Mouse (Mus musculus): Measurements from ENCODE around the gene Slc22a16. TPM values are rescaled to one million over a fixed set of nuclear protein-coding genes. Genes with fewer than 3 reads are reported as not detected.
"Not testable (repeated sequence)": the region's sequence is repeated elsewhere in the genome, so short reads cannot be mapped to it uniquely, and the experiment has no call there.

Gene Slc22a16
- total RNA-seq (2021): not detected

GRCm38 (mm10) chr10:40570036-40570435 is at the start of gene Slc22a16:
Slc22a16 (plus strand) TSS chr10:40570336.
- no peak for DNase-seq (ENCODE audit: low spot score in 2 of 2)
- intact Hi-C loops (cut with DNase I): no loop called here

GRCm38 (mm10) chr10:40521579-40521978 is 48.6 kb upstream of the Slc22a16 start:
- peak in 1 of 2 experiments; percentile 39 for DNase-seq (ENCODE audit: low spot score in 2 of 2)
- intact Hi-C loops (cut with DNase I): loop anchor here (5.0 to 10.0 kb wide), 2 partner anchors 149 to 467 kb away; no protein-coding TSS in a partner anchor

GRCm38 (mm10) chr10:40523312-40523975 is 46.7 kb upstream of the Slc22a16 start:
- intact Hi-C loops (cut with DNase I): loop anchor here (5.0 to 10.0 kb wide), 2 partner anchors 151 to 469 kb away; no protein-coding TSS in a partner anchor
- no peak for DNase-seq (ENCODE audit: low spot score in 2 of 2)

GRCm38 (mm10) chr10:40524032-40524806 is 45.9 kb upstream of the Slc22a16 start:
- DNase-seq (ENCODE audit: low spot score in 2 of 2): no peak

GRCm38 (mm10) chr10:40524991-40525390 is 45.1 kb upstream of the Slc22a16 start:
- peak; percentile 74 to 81 for DNase-seq (ENCODE audit: low spot score in 2 of 2)
- intact Hi-C loops (cut with DNase I): loop anchor here (1.0 to 10.0 kb wide), 4 partner anchors 153 to 470 kb away; no protein-coding TSS in a partner anchor

More at GRCm38 (mm10) chr10:40524032-40524806, 45.9 kb upstream of the Slc22a16 start:
- intact Hi-C loops (cut with DNase I): loop anchor here (2.0 to 10.0 kb wide), 3 partner anchors 152 to 469 kb away; no protein-coding TSS in a partner anchor

- DNase-seq (ENCODE audit: low spot score in 2 of 2): no peak
- intact Hi-C loops (cut with DNase I): loop anchor here (1.0 to 10.0 kb wide), 3 partner anchors 177 to 471 kb away; no protein-coding TSS in a partner anchor
Measured at GRCm38 (mm10) chr10:40525616-40526155, 44.5 kb upstream of the Slc22a16 start.

- intact Hi-C loops (cut with DNase I): loop anchor here (10.0 kb wide), 1 partner anchor 472 kb away; no protein-coding TSS in a partner anchor
- peak in 1 of 2 experiments; percentile 35 for DNase-seq (ENCODE audit: low spot score in 2 of 2)
Measured at GRCm38 (mm10) chr10:40526301-40526761, 43.8 kb upstream of the Slc22a16 start.

GRCm38 (mm10) chr10:40526986-40527385 is 43.1 kb upstream of the Slc22a16 start:
- no peak for DNase-seq (ENCODE audit: low spot score in 2 of 2)

GRCm38 (mm10) chr10:40527573-40527972 is 42.6 kb upstream of the Slc22a16 start:
- DNase-seq (ENCODE audit: low spot score in 2 of 2): no peak
- intact Hi-C loops (cut with DNase I): loop anchor here (10.0 kb wide), 1 partner anchor 473 kb away; no protein-coding TSS in a partner anchor

More at GRCm38 (mm10) chr10:40526986-40527385, 43.1 kb upstream of the Slc22a16 start:
- intact Hi-C loops (cut with DNase I): loop anchor here (10.0 kb wide), 1 partner anchor 472 kb away; no protein-coding TSS in a partner anchor

- intact Hi-C loops (cut with DNase I): loop anchor here (10.0 kb wide), 1 partner anchor 474 kb away; no protein-coding TSS in a partner anchor
- DNase-seq (ENCODE audit: low spot score in 2 of 2): no peak
Measured at GRCm38 (mm10) chr10:40528668-40529067, 41.5 kb upstream of the Slc22a16 start.

- intact Hi-C loops (cut with DNase I): loop anchor here (10.0 kb wide), 1 partner anchor 475 kb away; no protein-coding TSS in a partner anchor
- DNase-seq (ENCODE audit: low spot score in 2 of 2): peak in 1 of 2 experiments; percentile 56
Measured at GRCm38 (mm10) chr10:40529617-40530016, 40.5 kb upstream of the Slc22a16 start.

GRCm38 (mm10) chr10:40530661-40531060 is 39.5 kb upstream of the Slc22a16 start:
- DNase-seq (ENCODE audit: low spot score in 2 of 2): no peak
- intact Hi-C loops (cut with DNase I): no loop called here

GRCm38 (mm10) chr10:40532586-40532985 is 37.5 kb upstream of the Slc22a16 start:
- DNase-seq (ENCODE audit: low spot score in 2 of 2); intact Hi-C loops (cut with DNase I): not testable (repeated sequence)

- intact Hi-C loops (cut with DNase I): no loop called here
- DNase-seq (ENCODE audit: low spot score in 2 of 2): no peak
Measured at GRCm38 (mm10) chr10:40541351-40541750, 28.8 kb upstream of the Slc22a16 start.

GRCm38 (mm10) chr10:40549317-40549716 is 20.8 kb upstream of the Slc22a16 start:
- DNase-seq (ENCODE audit: low spot score in 2 of 2): no peak
- intact Hi-C loops (cut with DNase I): no loop called here

GRCm38 (mm10) chr10:40551801-40552200 is 18.3 kb upstream of the Slc22a16 start:
- DNase-seq (ENCODE audit: low spot score in 2 of 2): no peak
- intact Hi-C loops (cut with DNase I): no loop called here

- intact Hi-C loops (cut with DNase I); DNase-seq (ENCODE audit: low spot score in 2 of 2): not testable (repeated sequence)
Measured at GRCm38 (mm10) chr10:40565695-40566094, 4.4 kb upstream of the Slc22a16 start.

- intact Hi-C loops (cut with DNase I): no loop called here
- DNase-seq (ENCODE audit: low spot score in 2 of 2): no peak
Measured at GRCm38 (mm10) chr10:40575912-40576634, 5.9 kb downstream of the Slc22a16 start.

Data from left cerebral cortex, postnatal 25 days (tissue).